Mouse (Mus musculus) layer of hippocampus, postnatal 14 days (tissue): Measurements from ENCODE around the gene Tnrc6a. TPM values are rescaled to one million over a fixed set of nuclear protein-coding genes. Genes with fewer than 3 reads are reported as not detected.
A peak's percentile ranks its signal among the peaks of the same experiment; 100 is the strongest.

Source experiments
- DNase-seq, 2 experiments: peaks; one replicate each; pipeline ENCODE4 v3.0.0; 2021 to 2022; ENCODE audit warnings: low spot score in 2 of 2, mixed read lengths in 1 of 2
- total RNA-seq, 2 experiments: library from RNA; stranded (reverse); gene quantifications; 2 replicates each; pipeline ENCODE4 v1.2.3; 2021

Gene Tnrc6a
- total RNA-seq, 2 experiments from 2014 or later, result 48.4 to 53.6 TPM

DNA sequence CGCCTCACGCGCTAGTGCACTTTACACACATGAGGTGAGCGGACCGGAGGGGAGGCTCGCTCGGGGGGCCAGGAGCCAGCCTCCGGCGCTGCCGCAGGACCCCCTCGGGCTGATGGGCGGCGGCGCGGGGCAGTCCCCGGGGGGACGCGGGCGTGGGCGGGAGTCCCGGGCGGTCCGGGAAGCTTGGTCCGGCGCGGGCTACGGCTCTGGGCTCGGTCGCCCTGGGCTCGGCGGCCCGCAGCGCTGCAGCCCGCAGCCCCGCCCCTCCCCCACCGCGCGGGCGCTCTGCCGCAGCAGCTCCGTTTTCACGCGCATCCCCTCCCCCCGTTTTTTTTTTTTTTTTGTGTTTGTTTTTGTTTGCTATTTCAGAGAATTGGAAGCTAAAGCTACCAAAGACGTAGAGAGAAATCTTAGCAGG is 623 bp downstream of the Tnrc6a start:
- peak in 1 of 2 experiments; percentile 26 for DNase-seq

DNA sequence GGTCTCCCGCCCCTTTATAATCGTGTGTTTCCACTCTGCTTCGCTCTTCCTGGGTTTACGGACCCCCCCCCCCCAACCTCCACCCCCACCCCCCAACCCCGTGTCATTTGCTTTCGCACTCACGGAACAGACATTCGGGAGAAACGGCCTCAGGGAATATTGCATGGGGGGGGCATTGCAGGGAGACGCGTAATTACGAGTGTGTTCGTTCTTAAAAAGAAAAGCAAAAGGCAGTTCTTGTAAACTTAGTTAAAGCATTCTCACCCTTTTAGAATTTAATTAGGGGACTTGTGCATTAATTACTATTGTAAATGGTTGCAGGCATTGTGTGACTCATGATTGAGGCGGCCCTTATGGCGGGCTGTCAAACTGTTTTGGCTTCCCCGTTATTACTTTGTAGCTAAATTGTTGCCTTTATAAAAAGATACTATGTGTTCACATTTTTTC is 1.1 kb downstream of the Tnrc6a start:
- peak; percentile 26 to 72 for DNase-seq

- DNase-seq, result no peak
Observed at GRCm38 (mm10) chr7:123126056-123126455, 2.4 kb downstream of the Tnrc6a start.

DNA sequence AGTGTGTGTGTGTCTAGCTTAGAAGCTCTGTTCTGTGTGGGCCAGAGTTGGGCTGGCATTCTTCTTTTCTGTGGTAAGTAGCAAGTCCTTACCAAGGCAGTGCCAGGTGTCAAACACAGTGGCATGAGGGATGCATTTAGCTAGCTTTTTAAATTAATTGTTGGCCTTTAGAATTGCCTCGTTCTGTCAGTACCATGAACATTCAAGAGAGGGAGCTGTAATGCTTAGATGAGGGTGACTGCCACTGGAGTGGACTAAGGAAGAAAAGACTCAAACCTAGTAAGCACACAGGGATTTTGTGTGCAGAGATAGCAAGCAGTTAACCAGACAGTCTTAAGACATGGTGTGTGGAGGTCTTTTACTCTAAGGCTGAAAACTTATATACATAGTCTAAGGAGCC is 3.6 kb downstream of the Tnrc6a start:
- no peak for DNase-seq

GRCm38 (mm10) chr7:123127981-123128380 is 4.3 kb downstream of the Tnrc6a start:
- DNase-seq, result no peak

GRCm38 (mm10) chr7:123129061-123129460 is 5.4 kb downstream of the Tnrc6a start:
- DNase-seq, result no peak

DNA sequence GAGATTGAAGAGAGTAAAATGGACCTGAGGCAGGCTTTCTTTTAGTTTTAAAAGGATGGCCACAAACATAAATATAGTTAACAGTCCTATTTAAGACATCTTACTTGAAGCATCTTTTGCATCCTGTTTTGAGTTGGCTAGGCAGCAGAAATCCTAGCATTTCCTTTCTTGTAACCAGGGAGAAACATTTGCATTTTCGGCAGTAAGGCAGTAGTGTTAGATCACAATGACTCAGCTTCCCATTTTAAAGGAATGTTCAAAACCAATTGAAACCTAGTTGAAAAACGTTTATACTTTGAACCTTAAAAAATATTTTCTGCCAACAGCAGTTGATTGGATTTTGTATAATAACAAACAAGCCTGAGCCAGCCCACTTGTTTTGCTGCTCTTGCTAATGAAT is 6.5 kb downstream of the Tnrc6a start:
- no peak for DNase-seq

DNA sequence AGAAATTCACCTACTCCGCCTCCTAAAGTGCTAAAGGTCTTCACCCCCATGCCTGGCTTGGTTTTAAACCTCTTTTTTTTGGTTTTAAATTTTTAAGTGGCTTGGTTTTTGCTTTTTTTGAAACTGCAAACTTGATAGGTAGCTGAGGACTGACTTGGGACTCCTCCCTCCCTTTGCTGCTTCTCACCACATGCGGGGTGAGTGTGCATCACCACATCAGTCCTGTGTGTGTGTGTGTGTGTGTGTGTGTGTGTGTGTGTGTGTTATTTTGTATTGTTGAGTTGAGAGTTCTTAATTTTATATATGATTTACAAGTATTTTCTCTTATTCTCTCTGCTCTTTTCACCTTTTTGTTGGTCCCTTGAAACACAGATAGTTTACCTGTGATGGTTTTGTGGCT is 8.7 kb downstream of the Tnrc6a start:
- DNase-seq, result no peak

DNA sequence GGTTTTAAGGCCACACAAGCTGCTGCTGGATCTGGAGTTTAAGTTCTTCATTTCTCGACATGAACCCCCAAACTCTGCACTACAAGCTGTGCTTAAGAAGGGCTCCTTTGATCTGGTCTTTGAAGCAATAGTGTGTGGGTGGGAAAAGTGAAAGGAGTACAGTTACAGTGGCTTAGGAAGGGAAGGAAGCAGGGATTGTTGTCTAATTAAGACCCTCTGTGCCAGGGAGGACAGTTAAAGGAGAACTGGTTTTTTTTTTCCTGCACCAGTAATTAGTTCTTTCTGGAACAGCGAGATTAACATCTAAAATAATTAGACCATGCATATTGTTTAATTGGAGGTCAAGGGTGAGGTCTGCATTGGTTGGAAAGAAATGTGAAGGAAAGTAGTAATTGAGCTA is 11.2 kb downstream of the Tnrc6a start:
- DNase-seq, result no peak

DNA sequence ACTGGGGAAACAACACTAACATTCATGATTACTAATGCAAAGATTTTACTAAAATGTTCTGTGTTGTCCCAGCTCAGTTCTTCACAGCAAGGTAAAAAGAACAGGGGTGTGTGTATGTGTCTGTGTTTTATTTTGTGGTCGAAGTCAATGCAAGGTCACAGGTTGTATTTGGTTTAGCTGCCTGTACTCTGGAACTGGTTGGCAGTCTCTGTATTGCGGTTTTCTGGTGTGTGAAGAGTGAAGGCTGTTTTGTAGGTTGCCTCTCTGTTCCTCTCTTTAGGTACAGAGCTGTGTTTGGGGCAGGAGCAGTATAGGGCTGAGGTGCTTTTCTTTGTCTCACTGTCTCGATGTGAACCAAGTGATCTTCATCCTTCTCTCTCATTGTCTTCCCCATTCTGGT is 12.0 kb downstream of the Tnrc6a start:
- DNase-seq, result no peak

GRCm38 (mm10) chr7:123138001-123138400 is 14.3 kb downstream of the Tnrc6a start:
- no peak for DNase-seq

- DNase-seq, result peak in 1 of 2 experiments; percentile 31
Observed at GRCm38 (mm10) chr7:123146141-123146846, 22.6 kb downstream of the Tnrc6a start.

DNA sequence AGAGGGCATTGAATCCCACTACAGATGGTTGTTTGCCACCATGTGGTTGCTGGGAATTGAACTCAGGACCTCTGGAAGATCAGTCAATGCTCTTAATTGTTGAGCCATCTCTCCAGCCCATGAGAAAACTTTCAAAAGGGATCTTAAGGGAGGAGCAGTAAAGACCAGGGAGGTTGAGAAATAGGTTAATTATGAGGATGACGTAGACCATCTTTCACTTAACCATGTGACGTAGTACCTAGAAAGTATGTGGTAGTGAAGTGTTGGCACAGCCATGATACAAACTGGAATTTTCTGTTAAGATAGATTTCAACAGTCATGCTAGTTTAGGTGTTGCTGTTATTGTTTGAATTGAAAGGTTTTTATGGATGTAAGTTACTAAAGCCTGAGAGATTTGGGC is 24.1 kb downstream of the Tnrc6a start:
- DNase-seq, result no peak

- no peak for DNase-seq
Observed at GRCm38 (mm10) chr7:123148935-123149334, 25.2 kb downstream of the Tnrc6a start.

- DNase-seq, result no peak
Observed at GRCm38 (mm10) chr7:123162346-123162745, 38.7 kb downstream of the Tnrc6a start.

DNA sequence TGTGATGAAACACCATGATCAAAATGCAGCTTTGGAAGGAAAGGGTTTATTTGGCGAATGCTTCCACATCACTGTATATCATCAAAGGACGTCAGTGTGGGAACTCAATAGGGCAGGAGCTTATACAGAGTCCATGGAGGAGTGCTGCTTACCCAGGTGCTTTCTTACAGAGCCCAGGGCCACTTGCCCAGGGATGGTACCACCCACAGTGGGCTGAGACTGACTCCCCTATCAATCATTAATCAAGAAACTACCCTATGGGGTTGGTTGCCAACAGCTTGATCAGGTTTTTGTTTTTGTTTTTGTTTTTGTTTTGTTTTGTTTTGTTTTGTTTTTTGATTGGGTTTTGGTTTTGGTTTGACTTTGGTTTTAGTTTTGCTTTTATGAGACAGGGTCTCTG is 43.8 kb downstream of the Tnrc6a start:
- DNase-seq, result no peak

DNA sequence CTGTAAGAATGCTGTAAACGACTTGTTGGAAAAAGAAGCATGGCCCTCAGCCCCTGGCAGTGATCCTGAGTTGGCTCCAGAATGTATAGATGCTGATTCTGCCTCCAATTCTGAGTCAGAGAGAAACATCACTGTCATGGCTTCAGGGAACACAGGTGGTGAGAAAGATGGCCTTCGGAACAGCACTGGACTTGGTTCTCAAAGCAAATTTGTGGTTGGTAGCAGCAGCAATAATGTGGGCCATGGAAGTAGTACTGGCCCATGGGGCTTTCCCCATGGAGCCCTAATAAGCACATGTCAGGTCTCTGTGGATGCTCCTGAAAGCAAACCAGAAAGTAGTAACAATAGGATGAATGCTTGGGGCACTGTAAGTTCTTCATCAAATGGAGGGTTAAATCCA is 45.9 kb downstream of the Tnrc6a start:
- no peak for DNase-seq

GRCm38 (mm10) chr7:123172101-123172500 is 48.4 kb downstream of the Tnrc6a start:
- DNase-seq, result no peak

- no peak for DNase-seq
Observed at GRCm38 (mm10) chr7:123177215-123177614, 53.5 kb downstream of the Tnrc6a start.

- no peak for DNase-seq
Observed at GRCm38 (mm10) chr7:123181787-123182701, 58.4 kb downstream of the Tnrc6a start.

DNA sequence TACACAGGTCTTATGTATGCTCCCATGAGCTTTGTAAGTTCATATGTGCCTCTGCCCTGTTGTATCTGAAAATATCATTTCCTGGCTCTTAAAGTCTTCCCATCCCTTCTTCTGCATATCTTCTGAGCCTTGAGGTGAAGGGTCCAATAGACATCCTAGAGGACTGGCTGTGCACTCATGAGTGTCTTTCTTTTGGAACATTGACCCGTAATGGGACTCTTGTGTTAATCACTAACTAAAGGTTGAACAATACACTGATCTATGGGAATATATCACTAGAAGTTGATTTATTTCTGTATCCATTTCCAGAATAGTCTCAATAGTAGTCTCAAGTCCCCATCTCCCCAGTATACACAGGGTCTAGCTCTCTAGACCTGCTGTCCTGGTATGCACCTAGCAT is 61.2 kb downstream of the Tnrc6a start:
- DNase-seq, result no peak

- no peak for DNase-seq
Observed at GRCm38 (mm10) chr7:123186463-123186862, 62.8 kb downstream of the Tnrc6a start.
